Mouse (Mus musculus): Measurements from ENCODE around the gene Arhgdia.
"Not testable (repeated sequence)": the region's sequence is repeated elsewhere in the genome, so short reads cannot be mapped to it uniquely, and the experiment has no call there.

Arhgdia gene

GRCm38 (mm10) chr11:120578024-120578693, 3.3 kb downstream of the Arhgdia start:
- DNase-seq (ENCODE audit: low spot score) = no peak

GRCm38 (mm10) chr11:120577211-120578023, 4.0 kb downstream of the Arhgdia start:
- no peak for DNase-seq (ENCODE audit: low spot score)

- DNase-seq (ENCODE audit: low spot score) = no peak
These were observed 5.0 kb downstream of the Arhgdia start for GRCm38 (mm10) chr11:120576365-120576981.

GRCm38 (mm10) chr11:120575940-120576339, 5.5 kb downstream of the Arhgdia start:
- no peak for DNase-seq (ENCODE audit: low spot score)

- no peak for DNase-seq (ENCODE audit: low spot score)
These were observed 6.4 kb downstream of the Arhgdia start for GRCm38 (mm10) chr11:120575046-120575445.

GRCm38 (mm10) chr11:120574278-120574600, 7.2 kb downstream of the Arhgdia start:
- no peak for DNase-seq (ENCODE audit: low spot score)

GRCm38 (mm10) chr11:120573585-120574277, 7.7 kb downstream of the Arhgdia start:
- DNase-seq (ENCODE audit: low spot score) = no peak

GRCm38 (mm10) chr11:120572752-120573584, 8.5 kb downstream of the Arhgdia start, which contains the start of gene P4hb:
Gene P4hb, minus strand, starts transcription at chr11:120573253.
- DNase-seq (ENCODE audit: low spot score) = peak; percentile 98

GRCm38 (mm10) chr11:120572417-120572751, 9.0 kb downstream of the Arhgdia start:
- DNase-seq (ENCODE audit: low spot score) = no peak

- no peak for DNase-seq (ENCODE audit: low spot score)
These were observed 9.5 kb downstream of the Arhgdia start for GRCm38 (mm10) chr11:120571754-120572416.

- DNase-seq (ENCODE audit: low spot score) = no peak
These were observed 10.3 kb downstream of the Arhgdia start for GRCm38 (mm10) chr11:120571122-120571521.

GRCm38 (mm10) chr11:120568324-120568723, 13.1 kb downstream of the Arhgdia start:
- DNase-seq (ENCODE audit: low spot score) = no peak

GRCm38 (mm10) chr11:120565114-120565513, 16.3 kb downstream of the Arhgdia start:
- DNase-seq (ENCODE audit: low spot score) = no peak

- DNase-seq (ENCODE audit: low spot score) = no peak
These were observed 18.5 kb downstream of the Arhgdia start for GRCm38 (mm10) chr11:120562949-120563348.

GRCm38 (mm10) chr11:120560952-120561728, 20.3 kb downstream of the Arhgdia start:
- no peak for DNase-seq (ENCODE audit: low spot score)

- DNase-seq (ENCODE audit: low spot score) = not testable (repeated sequence)
These were observed 22.6 kb downstream of the Arhgdia start for GRCm38 (mm10) chr11:120558843-120559242.

- DNase-seq (ENCODE audit: low spot score) = no peak
These were observed 26.2 kb downstream of the Arhgdia start for GRCm38 (mm10) chr11:120555260-120555659.

- no peak for DNase-seq (ENCODE audit: low spot score)
These were observed 26.6 kb downstream of the Arhgdia start for GRCm38 (mm10) chr11:120554834-120555233.

GRCm38 (mm10) chr11:120552736-120553135, 28.7 kb downstream of the Arhgdia start:
- no peak for DNase-seq (ENCODE audit: low spot score)

- no peak for DNase-seq (ENCODE audit: low spot score)
These were observed 30.5 kb downstream of the Arhgdia start, which contains the start of gene Ppp1r27 for GRCm38 (mm10) chr11:120550810-120551440. Gene Ppp1r27, minus strand, starts transcription at chr11:120551132.

All from urinary bladder, postnatal 10 days (tissue).